Mouse (Mus musculus): ENCODE results near the gene Lyrm7. TPM values are rescaled to one million over a fixed set of nuclear protein-coding genes. Genes with fewer than 3 reads are reported as not detected.

Gene Lyrm7
- polyA plus RNA-seq, 1 experiment from 2014 or later: 5.8 TPM

DNA sequence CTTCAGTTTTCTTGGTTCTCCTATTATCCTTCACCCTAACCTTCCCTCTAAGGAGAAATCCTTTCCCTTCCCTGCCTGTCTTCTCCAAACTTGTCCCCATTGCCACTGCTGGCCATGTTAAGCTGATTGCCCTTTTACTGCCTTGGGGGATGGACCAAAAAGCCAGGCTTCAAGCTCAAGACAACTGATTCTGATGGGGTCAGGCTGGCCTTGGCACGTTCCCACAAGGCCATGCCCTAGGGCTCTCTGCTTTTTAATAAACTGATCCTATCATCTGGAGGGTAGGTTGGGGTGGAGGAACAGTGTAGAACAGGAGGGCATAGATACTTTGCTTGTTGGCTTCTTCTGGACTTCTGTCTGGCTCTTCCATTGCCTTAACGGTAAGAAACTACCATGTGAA, 24.7 kb upstream of the Lyrm7 start:
- 88% methylated on average over 2 of the region's 2 CpGs for WGBS

DNA sequence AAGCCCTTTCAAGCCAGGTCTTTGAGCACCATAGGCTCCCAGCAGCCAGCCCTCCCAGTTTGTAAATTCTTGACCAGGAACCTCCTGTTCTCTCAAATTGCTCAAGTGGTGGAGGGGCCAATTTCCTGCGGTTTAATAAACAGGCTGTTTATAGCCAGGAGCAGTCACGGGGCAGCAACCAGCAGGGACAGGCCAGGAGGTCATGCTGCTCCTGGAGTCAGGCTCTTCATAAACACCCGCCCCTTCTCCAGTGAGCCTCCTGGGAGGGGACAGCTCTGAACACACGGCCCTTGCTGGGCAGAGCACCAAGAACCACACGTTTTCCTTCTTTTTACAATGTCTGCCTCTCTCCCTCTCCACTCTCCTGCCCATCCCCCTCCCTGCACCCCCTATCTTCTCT, 24.2 kb upstream of the Lyrm7 start:
- ATAC-seq (ENCODE audit: low FRiP score) (no peak), DNase-seq (ENCODE audit: low spot score, missing footprints) (peak; percentile 81)
- no peaks in the 10 kb centered on the region for H3K27me3 ChIP-seq (ENCODE audit: control insufficient read depth, insufficient read depth, low read length)
- H3K4me3 ChIP-seq (ENCODE audit: low read depth, low read length): no peak overlapping the region
- H3K9ac ChIP-seq (ENCODE audit: low read length): no peak overlapping the region
- H3K36me3 ChIP-seq (ENCODE audit: control insufficient read depth, insufficient read depth, low read length): no peaks in the 10 kb centered on the region
- no peak overlapping the region for H3K27ac ChIP-seq (ENCODE audit: low read depth, low read length)
- no peak overlapping the region for H3K4me2 ChIP-seq
- H3K4me1 ChIP-seq (ENCODE audit: control insufficient read depth, insufficient read depth, low read length): peaks cover 4% of the 10 kb centered on the region; the same call in 1 of the 2 replicates
- WGBS: 40% methylated on average over 5 of the region's 5 CpGs
- no peaks in the 10 kb centered on the region for H3K9me3 ChIP-seq (ENCODE audit: control insufficient read depth, low read length)

More for the DNA sequence above, 24.7 kb upstream of the Lyrm7 start:
- Histone ChIP-seq H3K4me1 (ENCODE audit: control insufficient read depth, insufficient read depth, low read length) (peaks cover 4% of the 10 kb centered on the region; the same call in 1 of the 2 replicates), H3K27me3 (ENCODE audit: control insufficient read depth, insufficient read depth, low read length) (no peaks in the 10 kb centered on the region), H3K4me2 (no peak overlapping the region), H3K9ac (ENCODE audit: low read length) (no peak overlapping the region), H3K27ac (ENCODE audit: low read depth, low read length) (no peak overlapping the region), H3K9me3 (ENCODE audit: control insufficient read depth, low read length) (no peaks in the 10 kb centered on the region), H3K36me3 (ENCODE audit: control insufficient read depth, insufficient read depth, low read length) (no peaks in the 10 kb centered on the region), H3K4me3 (ENCODE audit: low read depth, low read length) (no peak overlapping the region)
- DNase-seq (ENCODE audit: low spot score, missing footprints): peak; percentile 21
- no peak for ATAC-seq (ENCODE audit: low FRiP score)

DNA sequence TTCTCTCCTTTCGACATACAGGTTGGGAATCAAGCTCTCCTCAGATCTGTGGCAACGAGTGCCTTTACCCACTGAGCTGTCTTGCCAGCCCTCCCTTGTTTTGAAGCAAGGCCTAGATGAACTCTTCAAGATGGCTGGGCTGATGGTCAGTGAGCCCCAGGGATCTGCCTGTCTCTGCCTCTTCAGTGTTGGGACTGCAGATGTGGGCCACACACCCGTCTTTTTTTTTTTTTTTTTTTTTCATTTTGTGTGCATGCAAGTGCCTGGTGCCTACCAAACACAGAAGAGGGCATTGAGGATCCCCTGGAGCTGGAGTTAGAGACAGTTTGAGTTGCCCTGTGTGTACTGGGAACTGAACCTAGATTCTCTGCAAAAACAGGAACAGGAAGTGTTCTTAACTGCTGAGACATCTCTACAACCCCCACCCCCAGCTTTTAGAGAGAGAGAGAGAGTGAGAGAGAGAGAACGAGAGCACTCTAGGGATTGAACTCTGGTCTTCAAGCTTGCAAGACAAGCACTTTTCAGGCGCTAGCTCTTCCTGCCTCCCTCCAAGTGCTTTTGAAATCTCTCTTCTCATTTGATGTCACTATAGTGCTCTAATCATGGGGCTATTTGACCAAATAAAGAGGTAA, 23.6 kb upstream of the Lyrm7 start:
- no peak for ATAC-seq (ENCODE audit: low FRiP score)
- WGBS: 82% methylated on average over 5 of the region's 5 CpGs
- Histone ChIP-seq H3K4me2 (no peak overlapping the region), H3K9ac (ENCODE audit: low read length) (no peak overlapping the region), H3K4me1 (ENCODE audit: control insufficient read depth, insufficient read depth, low read length) (peaks cover 4% of the 10 kb centered on the region; the same call in 1 of the 2 replicates), H3K36me3 (ENCODE audit: control insufficient read depth, insufficient read depth, low read length) (no peaks in the 10 kb centered on the region), H3K27ac (ENCODE audit: low read depth, low read length) (no peak overlapping the region), H3K27me3 (ENCODE audit: control insufficient read depth, insufficient read depth, low read length) (no peaks in the 10 kb centered on the region), H3K4me3 (ENCODE audit: low read depth, low read length) (no peak overlapping the region), H3K9me3 (ENCODE audit: control insufficient read depth, low read length) (no peaks in the 10 kb centered on the region)
- peak; percentile 67 for DNase-seq (ENCODE audit: low spot score, missing footprints)

DNA sequence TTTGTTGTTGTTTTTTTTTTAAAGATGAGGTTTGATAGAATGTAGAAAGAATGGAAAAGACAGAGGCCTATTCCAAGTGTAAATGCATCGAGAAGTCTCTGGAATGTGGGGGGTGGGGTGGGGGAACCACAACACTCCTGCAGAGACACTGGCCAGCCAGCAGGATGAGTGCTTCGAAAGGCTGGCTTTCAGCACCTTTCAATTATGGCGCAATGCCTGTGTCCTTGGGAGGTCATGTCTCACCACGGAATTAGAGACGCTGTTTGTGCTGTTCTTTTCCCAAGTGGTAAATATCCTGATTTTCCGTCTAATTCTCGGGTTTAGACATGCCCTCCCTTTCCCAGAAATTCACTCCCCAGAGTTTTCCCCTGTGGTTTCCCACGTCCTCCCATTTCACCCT, 22.0 kb upstream of the Lyrm7 start:
- H3K36me3 ChIP-seq (ENCODE audit: control insufficient read depth, insufficient read depth, low read length): no peaks in the 10 kb centered on the region
- H3K9ac ChIP-seq (ENCODE audit: low read length): no peak overlapping the region
- no peak overlapping the region for H3K4me3 ChIP-seq (ENCODE audit: low read depth, low read length)
- H3K4me2 ChIP-seq: no peak overlapping the region
- peak; percentile 77 for DNase-seq (ENCODE audit: low spot score, missing footprints)
- WGBS: 51% methylated on average over 8 of the region's 8 CpGs
- H3K27me3 ChIP-seq (ENCODE audit: control insufficient read depth, insufficient read depth, low read length): no peaks in the 10 kb centered on the region
- no peak for ATAC-seq (ENCODE audit: low FRiP score)
- H3K9me3 ChIP-seq (ENCODE audit: control insufficient read depth, low read length): no peaks in the 10 kb centered on the region
- H3K27ac ChIP-seq (ENCODE audit: low read depth, low read length): no peak overlapping the region
- H3K4me1 ChIP-seq (ENCODE audit: control insufficient read depth, insufficient read depth, low read length): peaks cover 4% of the 10 kb centered on the region; the same call in 1 of the 2 replicates

DNA sequence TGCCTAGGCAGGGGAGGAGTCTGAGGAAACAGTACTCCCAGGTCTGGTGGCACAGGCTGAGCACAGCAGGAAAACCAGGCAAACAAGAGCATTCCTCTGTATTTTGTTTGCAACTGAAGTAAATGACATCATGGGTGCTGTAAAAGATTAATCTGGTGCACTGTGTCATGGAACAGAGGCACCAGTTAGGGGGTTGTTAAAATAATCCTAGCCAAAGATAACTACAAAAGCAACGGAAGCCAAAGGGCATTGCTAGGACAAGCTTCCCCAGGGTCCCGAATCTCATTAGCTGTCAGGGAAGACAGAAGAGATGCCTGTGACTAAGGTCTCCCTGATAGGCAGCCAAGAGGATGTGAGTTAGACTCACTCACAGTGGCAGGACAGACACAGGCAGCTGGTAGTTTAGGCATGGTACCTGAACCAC, 20.3 kb upstream of the Lyrm7 start:
- Histone ChIP-seq H3K36me3 (ENCODE audit: control insufficient read depth, insufficient read depth, low read length) (no peaks in the 10 kb centered on the region), H3K27ac (ENCODE audit: low read depth, low read length) (no peak overlapping the region), H3K27me3 (ENCODE audit: control insufficient read depth, insufficient read depth, low read length) (no peaks in the 10 kb centered on the region), H3K4me3 (ENCODE audit: low read depth, low read length) (no peak overlapping the region), H3K4me1 (ENCODE audit: control insufficient read depth, insufficient read depth, low read length) (peaks cover 4% of the 10 kb centered on the region; the same call in 1 of the 2 replicates), H3K9me3 (ENCODE audit: control insufficient read depth, low read length) (no peaks in the 10 kb centered on the region), H3K9ac (ENCODE audit: low read length) (no peak overlapping the region), H3K4me2 (no peak overlapping the region)
- WGBS: 13% methylated on average over 2 of the region's 2 CpGs
- DNase-seq (ENCODE audit: low spot score, missing footprints) (no peak), ATAC-seq (ENCODE audit: low FRiP score) (no peak)

- ATAC-seq (ENCODE audit: low FRiP score): no peak
- H3K9me3 ChIP-seq (ENCODE audit: control insufficient read depth, low read length): no peaks in the 10 kb centered on the region
- H3K27ac ChIP-seq (ENCODE audit: low read depth, low read length): no peak overlapping the region
- H3K4me1 ChIP-seq (ENCODE audit: control insufficient read depth, insufficient read depth, low read length): peaks cover 4% of the 10 kb centered on the region; the same call in 1 of the 2 replicates
- no peak overlapping the region for H3K9ac ChIP-seq (ENCODE audit: low read length)
- WGBS: 80% methylated on average over 10 of the region's 10 CpGs
- no peak overlapping the region for H3K4me2 ChIP-seq
- no peak overlapping the region for H3K4me3 ChIP-seq (ENCODE audit: low read depth, low read length)
- H3K36me3 ChIP-seq (ENCODE audit: control insufficient read depth, insufficient read depth, low read length): no peaks in the 10 kb centered on the region
- peak; percentile 75 for DNase-seq (ENCODE audit: low spot score, missing footprints)
- no peaks in the 10 kb centered on the region for H3K27me3 ChIP-seq (ENCODE audit: control insufficient read depth, insufficient read depth, low read length)
These were observed 19.2 kb upstream of the Lyrm7 start for GRCm38 (mm10) chr11:54879922-54880321.

DNA sequence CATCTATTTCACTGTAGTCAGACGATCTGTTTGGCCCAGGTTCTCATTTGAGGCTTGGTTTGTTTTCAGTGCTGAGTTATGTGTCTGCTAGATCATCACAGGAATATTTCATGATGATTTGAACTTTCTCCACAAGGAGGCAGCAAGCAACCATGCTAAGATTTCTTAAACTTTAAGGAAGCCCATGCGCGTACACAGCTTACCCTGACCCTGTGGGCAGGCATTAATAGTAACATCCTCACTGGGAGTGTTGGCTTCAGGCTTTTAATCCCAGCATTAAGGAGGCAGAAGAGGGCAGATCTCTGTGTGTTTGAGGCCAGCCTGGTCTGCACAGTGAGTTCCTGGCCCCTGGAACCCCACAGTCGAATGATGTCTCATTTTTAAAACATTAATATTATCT, 18.7 kb upstream of the Lyrm7 start:
- Histone ChIP-seq H3K9me3 (ENCODE audit: control insufficient read depth, low read length) (no peaks in the 10 kb centered on the region), H3K4me3 (ENCODE audit: low read depth, low read length) (no peak overlapping the region), H3K36me3 (ENCODE audit: control insufficient read depth, insufficient read depth, low read length) (peaks cover under 1% of the 10 kb centered on the region; the same call in 1 of the 2 replicates), H3K27me3 (ENCODE audit: control insufficient read depth, insufficient read depth, low read length) (no peaks in the 10 kb centered on the region), H3K4me1 (ENCODE audit: control insufficient read depth, insufficient read depth, low read length) (peaks cover 4% of the 10 kb centered on the region; the same call in 1 of the 2 replicates), H3K4me2 (no peak overlapping the region), H3K27ac (ENCODE audit: low read depth, low read length) (no peak overlapping the region), H3K9ac (ENCODE audit: low read length) (no peak overlapping the region)
- DNase-seq (ENCODE audit: low spot score, missing footprints): peak; percentile 92
- no peak for ATAC-seq (ENCODE audit: low FRiP score)
- WGBS: 41% methylated on average over 4 of the region's 4 CpGs

- H3K27me3 ChIP-seq (ENCODE audit: control insufficient read depth, insufficient read depth, low read length): no peaks in the 10 kb centered on the region
- no peak for ATAC-seq (ENCODE audit: low FRiP score)
- H3K9ac ChIP-seq (ENCODE audit: low read length): no peak overlapping the region
- 83% methylated on average over 6 of the region's 6 CpGs for WGBS
- no peak overlapping the region for H3K27ac ChIP-seq (ENCODE audit: low read depth, low read length)
- peaks cover 4% of the 10 kb centered on the region; the same call in 1 of the 2 replicates for H3K4me1 ChIP-seq (ENCODE audit: control insufficient read depth, insufficient read depth, low read length)
- no peak overlapping the region for H3K4me3 ChIP-seq (ENCODE audit: low read depth, low read length)
- DNase-seq (ENCODE audit: low spot score, missing footprints): no peak
- no peaks in the 10 kb centered on the region for H3K9me3 ChIP-seq (ENCODE audit: control insufficient read depth, low read length)
- no peak overlapping the region for H3K4me2 ChIP-seq
- H3K36me3 ChIP-seq (ENCODE audit: control insufficient read depth, insufficient read depth, low read length): peaks cover 5% of the 10 kb centered on the region; the same call in 1 of the 2 replicates
These were observed 18.2 kb upstream of the Lyrm7 start for GRCm38 (mm10) chr11:54878893-54879292.

GRCm38 (mm10) chr11:54876031-54876430, 15.3 kb upstream of the Lyrm7 start:
- H3K4me3 ChIP-seq (ENCODE audit: low read depth, low read length): no peak overlapping the region

More at GRCm38 (mm10) chr11:54876031-54876430, 15.3 kb upstream of the Lyrm7 start:
- no peak overlapping the region for H3K27ac ChIP-seq (ENCODE audit: low read depth, low read length)
- no peak overlapping the region for H3K4me2 ChIP-seq
- peaks cover 19% of the 10 kb centered on the region for H3K36me3 ChIP-seq (ENCODE audit: control insufficient read depth, insufficient read depth, low read length)
- 88% methylated on average over 5 of the region's 5 CpGs for WGBS
- ATAC-seq (ENCODE audit: low FRiP score) (no peak), DNase-seq (ENCODE audit: low spot score, missing footprints) (peak; percentile 65)
- H3K27me3 ChIP-seq (ENCODE audit: control insufficient read depth, insufficient read depth, low read length): no peaks in the 10 kb centered on the region
- peaks cover 2% of the 10 kb centered on the region; the same call in 1 of the 2 replicates for H3K4me1 ChIP-seq (ENCODE audit: control insufficient read depth, insufficient read depth, low read length)
- H3K9ac ChIP-seq (ENCODE audit: low read length): no peak overlapping the region
- no peaks in the 10 kb centered on the region for H3K9me3 ChIP-seq (ENCODE audit: control insufficient read depth, low read length)
